Mouse (Mus musculus) midbrain, embryonic 12.5 days (tissue): ENCODE data around the gene Rev1. TPM values are rescaled to one million over a fixed set of nuclear protein-coding genes. Genes with fewer than 3 reads are reported as not detected.

ENCODE experiments used
- ATAC-seq: fragments of 200-750 bp; cut with Nextera tagmentation; 2 replicates; pipeline ENCODE4 v1.8.0; 2017; ENCODE audit warnings: low read depth, moderate TSS enrichment, moderate library complexity; ENCODE audit not compliant: low FRiP score
- H3K27ac ChIP-seq: fragments of 300-500 bp; sonication (generic); replicated peaks from 2 replicates; pipeline ENCODE4 v1.5.1; 2016; ENCODE audit warnings: mild to moderate bottlenecking
- H3K27me3 ChIP-seq: fragments of 300-500 bp; sonication (generic); 2 replicates; pipeline ENCODE4 v1.6.1; 2016; ENCODE audit warnings: mild to moderate bottlenecking
- H3K36me3 ChIP-seq: fragments of 300-500 bp; sonication (generic); 2 replicates; pipeline ENCODE4 v1.6.1; 2016
- H3K4me1 ChIP-seq: fragments of 300-500 bp; sonication (generic); 2 replicates; pipeline ENCODE4 v1.6.1; 2016
- H3K4me2 ChIP-seq: fragments of 300-500 bp; sonication (generic); replicated peaks from 2 replicates; pipeline ENCODE4 v1.6.1; 2016; ENCODE audit warnings: mild to moderate bottlenecking, moderate library complexity
- H3K4me3 ChIP-seq: fragments of 300-500 bp; sonication (generic); 2 replicates; pipeline ENCODE4 v1.5.1; 2016; ENCODE audit warnings: mild to moderate bottlenecking
- H3K9ac ChIP-seq: fragments of 300-500 bp; sonication (generic); replicated peaks from 2 replicates; pipeline ENCODE4 v1.6.1; 2016; ENCODE audit warnings: mild to moderate bottlenecking, moderate library complexity
- H3K9me3 ChIP-seq: fragments of 300-500 bp; sonication (generic); 2 replicates; pipeline ENCODE4 v1.6.1; 2016; ENCODE audit warnings: mild to moderate bottlenecking
- WGBS: fragments of 180-500 bp; shearing (Covaris S2); methylation state at CpG from one replicate; pipeline ENCODE4 v1.1.7; 2016; 5-methylcytosine and 5-hydroxymethylcytosine counted together
- polyA plus RNA-seq: library from polyadenylated mRNA; unstranded; fragments of >200 nt; fragmentation: Nextera tagmentation; extraction: Ambion mirVana; gene quantifications from 2 replicates; pipeline ENCODE4 v1.2.1, GENCODE M21; 2016

Gene Rev1
- polyA plus RNA-seq, 1 experiment from 2014 or later, result 47.7 TPM

- H3K4me2 ChIP-seq, result no peak overlapping the region
- 75% methylated on average over 3 of the region's 3 CpGs for WGBS
- no peaks in the 10 kb centered on the region for H3K4me1 ChIP-seq
- H3K27me3 ChIP-seq, result no peaks in the 10 kb centered on the region
- H3K4me3 ChIP-seq, result no peak overlapping the region
- no peaks in the 10 kb centered on the region for H3K36me3 ChIP-seq
- H3K9me3 ChIP-seq, result no peaks in the 10 kb centered on the region
- no peak for ATAC-seq
- no peak overlapping the region for H3K9ac ChIP-seq
- no peak overlapping the region for H3K27ac ChIP-seq
These were observed 122.9 kb downstream of the Rev1 start for GRCm38 (mm10) chr1:38006741-38007140.

GRCm38 (mm10) chr1:38003046-38003445 is 126.6 kb downstream of the Rev1 start:
- H3K4me1 ChIP-seq, result peaks cover 11% of the 10 kb centered on the region
- no peaks in the 10 kb centered on the region for H3K36me3 ChIP-seq
- H3K27me3 ChIP-seq, result no peaks in the 10 kb centered on the region
- WGBS, result 89% methylated on average over 3 of the region's 3 CpGs
- H3K4me3 ChIP-seq, result no peak overlapping the region
- no peak overlapping the region for H3K9ac ChIP-seq
- no peak overlapping the region for H3K27ac ChIP-seq
- ATAC-seq, result no peak
- no peaks in the 10 kb centered on the region for H3K9me3 ChIP-seq
- H3K4me2 ChIP-seq, result no peak overlapping the region

Other genes starting within 250 kb of the Rev1 start
- gene Mitd1, start 239.4 kb downstream of the Rev1 start, polyA plus RNA-seq, result 20.4 TPM in 2 replicates
- 210 and 215 TPM in 2 replicates for gene Mrpl30, start 239.3 kb downstream of the Rev1 start, polyA plus RNA-seq
- not detected in 2 replicates for gene Lyg2, start 213.3 kb downstream of the Rev1 start, polyA plus RNA-seq
- not detected in 2 replicates for gene Lyg1, start 172.0 kb downstream of the Rev1 start, polyA plus RNA-seq
- gene Txndc9, start 131.9 kb downstream of the Rev1 start, polyA plus RNA-seq, result 146 and 166 TPM in 2 replicates
- 28.3 and 29.1 TPM in 2 replicates for gene Eif5b, start 131.8 kb downstream of the Rev1 start, polyA plus RNA-seq